Mouse (Mus musculus): ENCODE data around the gene Olfr574.

DNA sequence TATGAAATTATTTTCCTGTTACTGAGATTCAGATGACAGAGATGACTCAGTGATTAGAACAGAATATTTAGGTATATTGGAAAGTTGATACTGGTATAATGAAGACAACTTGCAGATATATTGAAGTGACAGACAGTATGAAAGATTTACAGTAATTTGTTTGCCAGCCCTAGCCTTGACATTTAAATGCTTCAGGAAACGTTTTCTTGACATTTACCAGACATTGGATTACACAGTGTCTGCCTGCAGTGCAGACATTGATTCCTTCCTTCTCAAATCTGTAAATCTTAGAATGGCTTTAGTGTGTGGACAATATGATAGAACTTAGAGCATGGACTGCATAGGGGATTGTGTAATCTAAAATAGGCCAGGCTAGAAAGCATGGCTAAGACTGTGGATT, 33.0 kb upstream of the Olfr574 start:
- no peak for TF ChIP-seq CTCF (IDR thresholded peaks at IDR 0.05; ENCODE audit: extremely low read depth, insufficient read depth, insufficient read length, insufficient replicate concordance)
- no peak for TF ChIP-seq POLR2A (IDR thresholded peaks at IDR 0.05; ENCODE audit: low read depth, low read length)

Data from spleen, adult 2 months (tissue).